Mouse (Mus musculus): Measurements from ENCODE around the gene Vwf.
A peak's percentile ranks its signal among the peaks of the same experiment; 100 is the strongest.

The Vwf gene

DNA sequence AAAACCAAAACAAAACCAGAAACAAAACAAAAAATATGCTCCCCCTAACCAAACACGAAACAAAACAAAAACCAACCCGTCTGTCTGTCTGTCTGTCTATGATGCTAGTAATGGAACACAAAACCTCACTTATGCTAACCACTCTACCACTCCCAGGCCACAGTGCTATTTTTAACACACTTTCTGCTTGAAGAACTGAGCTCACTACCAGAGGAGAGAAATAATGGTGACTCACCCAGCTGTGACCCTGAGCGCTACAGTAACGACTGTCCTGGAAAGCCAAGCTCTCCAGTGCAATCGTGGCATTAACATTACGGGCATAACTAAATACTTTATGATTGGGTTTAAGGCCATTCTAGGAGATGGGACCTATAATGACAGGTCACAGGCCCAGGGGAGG lies 5.7 kb upstream of the Vwf start:
- DNase-seq (ENCODE audit: extremely low read depth, insufficient read length, low spot score), result peak; percentile 53

DNA sequence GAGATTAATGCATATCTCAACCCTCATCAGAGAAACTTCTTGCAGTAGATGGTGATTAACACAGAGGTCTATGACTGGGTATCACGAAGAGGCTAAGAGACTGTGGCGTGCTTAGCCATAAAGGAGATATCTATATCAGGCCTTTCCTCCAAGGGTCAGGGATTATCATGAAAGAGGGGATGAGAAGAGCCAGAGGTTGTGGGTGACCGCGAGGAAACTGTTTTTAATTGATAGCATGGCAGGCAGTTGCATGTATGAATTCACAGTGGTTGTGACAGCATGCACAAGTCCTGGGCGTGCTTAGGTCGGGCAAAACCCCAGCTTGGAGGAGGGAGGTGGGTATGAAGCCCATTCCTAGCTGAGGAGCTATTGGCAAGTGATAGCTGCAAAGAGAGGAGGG lies 5.3 kb upstream of the Vwf start:
- no peak for DNase-seq (ENCODE audit: extremely low read depth, insufficient read length, low spot score)

DNA sequence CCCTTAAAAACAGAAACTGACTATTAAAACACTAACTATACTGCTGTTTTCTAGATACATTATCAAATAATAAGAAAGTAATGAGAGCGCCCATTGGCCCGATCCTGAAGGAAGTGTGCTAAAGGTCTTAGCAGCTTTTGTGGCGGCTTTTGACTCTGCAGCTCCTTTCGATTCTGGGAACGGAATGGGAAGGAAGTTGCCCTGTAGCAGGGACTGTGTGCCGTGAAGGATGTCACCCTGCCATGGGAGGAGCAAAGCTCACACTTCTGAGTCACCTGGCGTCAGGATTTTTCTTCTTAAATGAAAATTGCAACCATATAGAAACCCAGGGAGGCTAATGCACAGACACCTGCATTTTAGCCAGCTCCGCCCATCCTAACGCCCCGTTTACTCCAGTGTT lies 1.8 kb downstream of the Vwf start:
- no peak for DNase-seq (ENCODE audit: extremely low read depth, insufficient read length, low spot score)

DNA sequence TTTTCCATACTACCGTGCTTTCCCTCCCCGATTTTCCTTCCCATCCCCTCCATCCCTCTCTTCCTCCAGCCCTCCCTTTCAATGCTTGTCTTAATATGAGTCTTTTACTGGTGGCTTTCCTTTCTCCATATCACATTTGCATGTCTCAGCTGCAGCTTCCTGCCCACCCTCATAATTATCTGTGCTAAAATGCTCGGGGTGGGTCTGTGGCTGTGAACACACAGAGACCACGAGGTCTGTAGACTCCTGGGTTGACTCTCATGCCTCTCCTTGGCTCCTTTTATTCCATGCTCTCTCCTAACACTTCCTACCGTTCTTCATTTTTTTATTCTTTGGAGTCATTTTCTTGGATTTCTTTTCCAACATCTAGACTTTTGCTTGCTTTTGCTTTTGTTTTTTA lies 3.6 kb downstream of the Vwf start:
- no peak for DNase-seq (ENCODE audit: extremely low read depth, insufficient read length, low spot score)

DNA sequence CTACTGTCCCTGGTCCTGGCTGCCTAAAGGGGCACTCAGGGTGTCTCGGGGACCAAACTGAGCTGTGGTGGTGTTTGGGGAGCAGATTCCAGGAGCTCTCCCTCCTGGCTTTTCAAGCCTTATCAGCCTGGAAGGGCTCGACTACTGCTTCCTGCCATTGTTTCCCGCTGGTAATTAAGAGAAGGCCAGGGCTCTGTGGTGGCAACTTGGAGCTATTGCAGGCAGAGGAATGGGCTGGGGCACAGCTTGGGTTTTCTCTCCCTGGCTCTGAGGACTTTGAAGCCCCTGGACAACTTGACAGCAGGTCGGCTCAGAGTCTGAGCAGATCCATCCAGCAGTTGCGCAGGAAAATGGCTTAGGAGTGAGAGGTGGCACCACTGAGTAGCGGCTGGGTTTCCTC lies 6.2 kb downstream of the Vwf start:
- no peak for DNase-seq (ENCODE audit: extremely low read depth, insufficient read length, low spot score)

DNA sequence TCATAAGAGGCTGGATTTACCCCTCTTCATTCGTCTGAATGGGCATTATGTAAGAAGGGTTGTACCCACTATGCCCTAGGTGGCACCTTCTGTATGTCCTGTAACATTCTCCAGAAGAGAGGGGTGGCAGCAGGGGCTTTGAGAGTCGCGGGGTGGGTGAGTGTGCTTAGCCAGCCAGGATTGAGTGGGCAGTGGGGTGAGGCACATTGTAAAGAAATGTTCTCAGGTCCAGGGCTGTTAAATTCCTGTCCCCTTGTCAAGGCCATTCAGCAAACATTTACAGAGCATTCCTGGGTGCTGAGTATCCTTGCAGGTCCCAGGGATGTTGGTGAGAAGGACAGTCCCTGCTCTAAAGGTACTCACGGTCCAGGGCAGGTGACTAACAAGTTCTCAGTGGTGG lies 7.0 kb downstream of the Vwf start:
- no peak for DNase-seq (ENCODE audit: extremely low read depth, insufficient read length, low spot score)

DNA sequence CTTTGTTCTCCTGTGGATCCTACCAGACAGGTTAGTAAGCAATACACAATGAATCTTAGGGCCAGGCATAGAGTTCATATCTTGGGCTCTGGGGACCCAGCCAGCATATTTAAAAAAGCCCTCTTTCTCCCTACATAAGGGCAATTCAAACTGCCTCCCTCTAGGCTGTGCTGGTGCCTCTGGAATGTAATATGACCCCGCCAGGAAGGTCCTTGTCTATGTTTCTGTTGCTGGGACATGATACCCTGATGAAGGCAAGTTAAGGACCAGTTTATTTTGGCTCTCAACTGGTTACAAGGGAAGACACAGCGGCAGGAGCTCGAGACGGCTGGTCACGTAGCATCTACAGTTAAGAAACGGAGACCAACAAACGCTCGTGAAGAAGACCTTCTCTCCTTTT lies 12.3 kb downstream of the Vwf start:
- DNase-seq (ENCODE audit: extremely low read depth, insufficient read length, low spot score), result no peak

DNA sequence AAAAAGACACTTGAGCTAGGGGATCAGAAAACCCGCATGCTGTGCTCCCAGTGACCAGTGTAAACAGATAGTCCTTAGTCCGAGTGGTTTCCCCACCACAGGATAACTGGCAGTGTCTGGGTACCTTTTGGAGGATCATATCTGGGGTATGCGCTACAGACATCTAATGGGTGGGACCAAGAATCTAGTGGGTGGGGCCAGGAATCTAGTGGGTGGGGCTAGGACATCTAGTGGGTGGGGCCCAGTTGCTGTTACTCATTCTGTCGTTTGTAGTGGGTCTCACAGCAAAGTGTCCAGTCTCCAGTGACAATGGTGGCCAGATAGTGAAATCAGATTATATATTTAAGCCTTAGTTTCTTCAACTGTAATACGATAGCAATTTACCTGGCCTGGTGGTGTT lies 14.5 kb downstream of the Vwf start:
- DNase-seq (ENCODE audit: extremely low read depth, insufficient read length, low spot score), result no peak

DNA sequence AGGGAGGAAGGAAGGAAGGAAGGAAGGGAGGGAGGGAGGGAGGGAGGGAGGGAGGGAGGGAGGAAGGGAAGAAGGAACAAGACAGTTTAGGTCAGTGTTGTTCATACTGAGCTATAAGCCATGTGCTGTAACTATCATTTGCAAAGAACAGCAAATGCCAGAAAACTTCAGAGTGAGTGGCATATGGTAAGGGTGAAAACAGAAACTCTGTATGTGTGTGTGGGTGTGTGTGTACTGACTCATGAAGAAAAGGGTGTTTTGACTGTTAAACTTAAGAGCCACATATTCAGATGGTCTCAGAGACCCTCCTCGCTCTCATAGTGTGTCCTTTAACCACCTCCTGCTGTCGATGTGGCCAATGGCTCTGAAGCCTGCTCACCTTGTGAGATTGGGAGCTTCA lies 14.9 kb downstream of the Vwf start:
- no peak for DNase-seq (ENCODE audit: extremely low read depth, insufficient read length, low spot score)

DNA sequence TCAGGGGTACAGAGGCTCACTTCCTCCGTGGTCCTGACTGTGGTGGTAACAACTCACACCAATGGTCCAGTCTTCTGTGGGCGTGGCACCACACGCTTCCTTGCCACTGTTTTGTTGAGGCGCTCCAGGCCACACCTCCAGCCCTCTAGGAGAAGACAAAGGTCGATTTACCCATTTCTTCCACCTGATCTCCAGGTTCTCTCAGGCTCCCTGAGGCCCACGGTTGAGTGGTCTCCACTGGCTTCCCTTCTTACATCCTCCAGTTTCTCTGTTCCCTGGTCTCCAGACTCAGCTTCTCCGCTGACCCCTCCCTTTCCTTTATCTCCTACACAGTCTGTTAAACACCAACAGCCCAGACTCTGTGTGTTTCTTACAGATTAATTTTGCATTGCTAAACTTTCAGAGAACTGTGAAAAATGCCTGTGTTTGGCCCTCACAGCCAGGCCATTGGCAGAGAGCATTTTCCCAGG lies 18.3 kb downstream of the Vwf start:
- DNase-seq (ENCODE audit: extremely low read depth, insufficient read length, low spot score), result no peak

DNA sequence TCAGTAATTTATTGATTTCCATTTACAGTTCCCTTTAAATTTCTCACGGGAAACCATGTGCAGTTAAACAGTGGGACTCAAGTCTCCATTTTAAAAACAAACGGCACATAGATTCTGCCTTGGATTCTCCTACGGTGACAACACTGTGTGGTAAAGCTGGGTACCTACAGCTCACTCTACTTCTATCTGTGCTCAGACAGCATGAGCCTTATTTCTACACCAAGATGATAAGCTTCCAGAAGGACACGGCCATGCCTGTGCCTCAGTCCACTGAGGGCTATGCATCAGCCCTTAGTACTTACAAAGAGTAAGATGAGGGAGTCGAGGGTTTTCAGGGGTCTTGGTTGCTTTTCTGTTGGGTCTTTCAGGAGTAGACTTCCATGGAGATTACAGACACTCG lies 18.8 kb downstream of the Vwf start:
- DNase-seq (ENCODE audit: extremely low read depth, insufficient read length, low spot score), result no peak

DNA sequence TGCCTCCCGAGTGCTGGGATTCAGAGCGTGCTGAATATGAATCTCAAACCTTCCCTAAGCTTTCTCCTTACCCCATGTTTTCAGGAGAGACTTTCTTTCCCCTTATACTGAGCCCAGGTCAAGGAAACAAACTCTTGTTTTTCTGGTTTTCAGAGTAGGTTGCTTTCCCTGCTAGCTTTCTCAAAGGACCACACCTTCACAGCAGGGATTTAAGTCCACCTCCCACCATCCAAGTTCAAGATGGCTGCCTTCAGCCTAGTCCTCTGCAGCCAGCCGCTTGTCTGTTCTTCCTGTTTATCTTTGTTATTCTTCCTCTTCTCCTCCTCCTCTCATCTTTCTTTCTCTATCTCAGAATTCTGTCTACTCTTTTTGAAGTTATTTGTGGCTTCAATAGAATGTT lies 20.1 kb downstream of the Vwf start:
- DNase-seq (ENCODE audit: extremely low read depth, insufficient read length, low spot score), result no peak

DNA sequence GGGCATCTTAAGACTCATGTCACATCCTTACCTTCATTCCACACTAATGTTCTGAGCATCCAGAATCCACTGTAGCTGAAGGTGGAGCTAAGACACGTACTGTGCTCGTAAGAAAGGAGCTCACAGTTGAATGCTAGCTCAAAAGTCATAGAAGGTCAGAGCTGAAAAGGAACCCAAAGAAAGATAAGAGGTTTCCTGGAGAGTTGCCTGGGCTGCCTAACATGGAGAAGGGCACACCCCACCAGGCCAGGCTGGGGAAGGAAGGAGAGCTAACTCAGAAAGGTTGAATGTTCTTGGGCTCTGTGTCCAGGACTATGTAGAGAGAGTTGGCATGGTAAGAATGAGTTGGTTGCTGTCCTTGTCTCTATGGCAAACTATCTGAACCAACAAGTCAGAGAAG lies 21.8 kb downstream of the Vwf start:
- DNase-seq (ENCODE audit: extremely low read depth, insufficient read length, low spot score), result no peak

DNA sequence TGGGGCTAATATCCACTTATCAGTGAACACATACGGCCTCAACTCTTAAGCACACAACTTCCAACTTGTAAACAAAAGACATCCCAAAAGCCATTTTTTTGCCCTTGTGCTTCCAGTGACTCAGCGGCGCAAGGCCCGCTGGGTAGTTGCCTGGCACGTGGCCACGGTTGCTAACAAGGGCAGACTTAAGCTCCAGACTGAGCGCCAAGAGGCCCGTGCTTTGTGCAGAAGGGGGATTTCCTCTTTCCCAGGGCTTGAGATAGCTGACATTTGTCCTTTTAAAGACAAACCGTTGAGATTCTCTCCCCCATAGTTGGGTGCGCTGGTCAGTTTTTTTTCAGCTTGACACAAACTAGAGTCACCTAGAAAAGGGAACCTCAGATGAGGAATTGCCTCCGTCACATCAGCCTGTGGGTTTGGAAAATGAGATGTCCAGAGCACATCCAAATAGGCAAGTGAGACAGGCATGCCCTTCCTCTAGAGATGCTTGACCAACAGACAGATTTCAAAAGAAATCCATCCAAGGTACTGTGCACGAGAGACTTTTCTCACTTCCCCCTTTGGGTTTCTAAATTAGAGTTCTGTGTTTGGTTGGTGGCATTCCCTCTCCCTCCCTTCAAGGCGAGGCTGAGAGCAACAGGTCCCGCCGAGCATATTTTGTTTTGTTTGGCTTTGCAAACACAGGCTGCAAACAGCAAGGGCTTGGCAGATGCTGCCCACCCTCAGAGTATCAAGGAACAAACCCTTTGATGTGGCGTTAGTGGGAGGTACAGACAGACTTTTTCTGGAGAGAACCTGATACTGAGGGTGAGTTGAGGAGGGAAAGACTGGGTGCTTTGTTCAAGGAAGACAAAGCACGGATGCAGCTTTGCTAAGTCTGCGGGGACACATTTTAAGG lies 26.0 kb downstream of the Vwf start:
- DNase-seq (ENCODE audit: extremely low read depth, insufficient read length, low spot score), result peak; percentile 76

DNA sequence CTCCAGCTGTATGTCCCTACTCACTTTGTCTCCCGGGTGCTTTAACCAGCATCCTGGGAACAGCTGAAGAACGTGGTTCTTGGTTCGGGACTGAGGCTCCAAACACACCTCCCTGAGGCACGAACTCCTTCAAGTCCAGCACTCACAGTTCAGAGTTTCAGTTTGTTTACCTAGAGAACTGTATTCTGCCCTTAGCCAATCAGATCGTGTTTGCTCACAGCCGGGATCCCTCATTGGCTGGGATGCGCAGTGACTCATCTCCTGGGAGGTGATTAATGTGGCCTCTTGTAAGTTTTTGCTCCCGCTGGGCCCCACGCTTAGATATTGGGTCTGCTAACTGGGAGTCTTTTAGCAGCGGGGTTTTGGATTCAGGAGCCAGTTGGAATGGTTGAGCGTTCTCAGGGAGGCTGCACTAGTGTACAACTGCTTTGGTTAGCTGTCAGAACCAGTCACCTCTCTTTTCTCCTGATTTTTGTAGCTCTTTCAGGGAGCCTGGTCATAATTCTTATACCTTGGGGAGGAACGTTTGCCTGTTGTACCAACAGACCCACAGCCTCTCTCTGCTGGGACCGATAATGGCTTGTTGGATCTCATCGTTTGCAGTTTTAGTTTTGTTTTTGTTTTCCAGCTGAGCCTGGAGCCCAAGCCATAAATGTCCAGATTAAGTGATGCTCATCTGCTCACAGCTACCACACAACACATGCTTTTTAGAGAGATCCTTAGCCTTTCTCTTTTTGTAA lies 26.8 kb downstream of the Vwf start:
- DNase-seq (ENCODE audit: extremely low read depth, insufficient read length, low spot score), result peak; percentile 76

DNA sequence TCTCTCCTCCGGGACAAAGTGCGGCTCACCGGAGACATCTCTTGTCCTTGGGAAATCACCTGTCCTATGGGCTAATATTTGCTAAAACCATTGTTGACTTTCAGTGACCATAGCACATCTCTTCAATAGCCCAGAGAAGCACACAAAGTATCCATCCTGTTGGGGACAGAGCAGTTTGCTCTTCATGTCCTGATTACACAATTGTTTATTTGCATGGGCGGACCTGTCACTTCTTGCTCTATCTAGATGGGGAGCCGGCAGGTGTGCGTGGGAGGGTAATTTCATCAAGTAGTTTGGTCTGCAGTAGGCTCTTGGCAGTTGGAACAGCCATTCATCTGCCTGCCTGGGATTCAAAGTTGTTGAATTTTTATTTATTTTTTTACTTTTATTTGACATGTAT lies 28.5 kb downstream of the Vwf start:
- no peak for DNase-seq (ENCODE audit: extremely low read depth, insufficient read length, low spot score)

DNA sequence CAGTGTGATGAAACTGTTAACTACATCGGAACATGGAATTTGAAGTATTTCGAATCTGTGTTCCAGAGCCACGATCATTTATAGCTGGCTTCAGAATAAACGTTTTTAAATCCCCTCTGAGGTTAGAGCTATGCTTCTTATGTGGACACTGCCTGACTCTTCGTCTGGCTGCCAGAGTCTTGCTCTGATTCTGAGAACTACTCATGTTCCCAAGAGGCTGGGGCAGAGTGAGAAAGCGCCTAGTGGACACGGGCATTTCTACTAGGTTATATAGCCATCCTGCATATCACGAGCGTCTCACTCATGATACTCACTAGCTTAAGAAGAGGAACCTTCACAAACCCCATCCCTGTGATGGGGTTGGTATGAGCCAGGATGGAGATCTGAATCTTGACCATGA lies 30.7 kb downstream of the Vwf start:
- DNase-seq (ENCODE audit: extremely low read depth, insufficient read length, low spot score), result no peak

DNA sequence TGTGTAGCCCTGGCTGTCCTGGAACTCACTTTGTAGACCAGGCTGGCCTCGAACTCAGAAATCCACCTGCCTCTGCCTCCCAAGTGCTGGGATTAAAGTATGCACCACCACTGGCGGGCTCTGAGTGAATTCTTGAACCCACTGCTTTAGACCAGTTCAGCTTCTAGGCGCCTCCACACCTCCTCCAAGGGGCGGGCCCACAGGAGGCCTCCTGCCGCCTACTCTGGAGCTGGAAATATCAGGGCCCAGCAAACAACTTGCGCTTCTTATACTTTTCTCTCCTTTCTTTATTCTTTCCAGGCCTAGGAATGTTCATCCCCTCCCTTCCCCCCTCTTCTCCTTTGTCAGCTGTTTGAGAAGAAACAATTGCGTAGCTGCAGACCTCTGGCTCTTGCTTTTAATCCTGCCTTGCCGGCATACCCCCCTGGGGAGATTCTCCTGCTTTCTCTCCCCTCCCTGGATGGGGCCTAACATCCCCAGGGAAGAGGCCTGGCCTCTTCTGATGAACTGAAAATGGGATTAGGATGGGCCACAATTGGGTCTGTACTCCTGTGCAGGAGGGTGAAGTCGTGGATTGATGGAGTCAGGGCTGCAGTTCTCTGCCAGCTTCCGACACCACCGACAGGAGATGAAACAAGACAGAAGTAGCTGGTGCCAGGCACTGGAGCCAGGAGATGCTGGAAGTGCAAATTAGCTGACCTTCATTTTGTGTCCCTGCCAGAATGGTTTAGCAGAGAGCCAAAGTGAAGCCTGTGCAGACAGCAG lies 31.5 kb downstream of the Vwf start:
- DNase-seq (ENCODE audit: extremely low read depth, insufficient read length, low spot score), result no peak

DNA sequence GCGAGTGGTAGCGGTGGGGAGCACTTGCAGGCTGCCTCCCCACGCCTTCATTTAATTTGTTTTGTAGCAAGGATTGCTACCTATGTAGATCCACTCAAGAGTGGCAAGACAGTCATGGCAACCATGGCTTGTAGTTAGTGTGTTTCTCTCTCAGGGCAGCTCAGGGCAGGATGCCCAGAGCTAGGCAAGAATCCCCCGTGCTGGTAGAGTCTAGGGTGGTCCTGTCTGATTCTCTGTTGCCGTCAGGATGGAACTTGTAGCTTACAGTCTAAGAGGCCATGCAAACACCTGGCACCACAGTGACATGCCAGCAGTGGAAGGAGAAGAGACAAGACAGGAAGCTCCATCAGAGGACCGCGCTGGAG lies 32.1 kb downstream of the Vwf start:
- no peak for DNase-seq (ENCODE audit: extremely low read depth, insufficient read length, low spot score)

DNA sequence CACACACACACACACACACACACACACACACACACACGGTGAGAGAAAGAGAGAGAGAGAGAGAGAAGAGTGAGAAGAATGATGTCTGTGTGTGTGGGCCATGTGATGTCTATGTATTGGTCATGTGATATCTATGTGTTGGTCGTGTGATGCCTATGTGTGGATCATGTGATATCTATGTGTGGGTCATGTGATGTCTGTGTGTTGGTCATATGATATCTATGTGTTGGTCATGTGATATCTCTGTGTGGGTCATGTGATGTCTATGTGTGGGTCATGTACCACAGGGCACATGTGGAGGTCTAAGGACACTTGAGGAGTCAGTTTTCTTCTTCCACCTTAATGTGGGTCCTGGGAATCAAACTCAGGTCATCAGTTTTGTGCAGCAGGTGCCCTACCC lies 33.3 kb downstream of the Vwf start:
- DNase-seq (ENCODE audit: extremely low read depth, insufficient read length, low spot score), result no peak

DNA sequence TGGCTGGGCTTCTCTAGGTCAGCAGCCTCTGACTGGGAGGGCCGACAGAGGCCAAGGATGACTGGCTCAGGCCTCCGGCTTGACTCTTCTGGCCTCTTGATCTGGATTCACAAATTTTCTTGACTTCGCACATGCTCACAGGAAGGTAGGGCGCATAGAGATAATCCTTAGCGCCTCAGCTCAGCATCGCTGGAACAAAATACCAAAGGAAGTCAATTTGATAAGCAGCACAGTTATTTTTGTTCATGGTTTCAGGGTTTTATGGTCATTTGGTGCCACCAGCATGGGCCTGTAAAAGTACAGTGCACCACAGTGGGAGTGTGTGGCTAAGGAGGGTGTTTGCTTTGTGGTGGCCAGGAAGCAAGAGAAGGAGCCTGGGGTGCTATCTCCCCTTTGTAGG lies 37.1 kb downstream of the Vwf start:
- DNase-seq (ENCODE audit: extremely low read depth, insufficient read length, low spot score), result no peak
